Mouse (Mus musculus): Measurements from ENCODE around the gene 4930415O20Rik.

Gene 4930415O20Rik

DNA sequence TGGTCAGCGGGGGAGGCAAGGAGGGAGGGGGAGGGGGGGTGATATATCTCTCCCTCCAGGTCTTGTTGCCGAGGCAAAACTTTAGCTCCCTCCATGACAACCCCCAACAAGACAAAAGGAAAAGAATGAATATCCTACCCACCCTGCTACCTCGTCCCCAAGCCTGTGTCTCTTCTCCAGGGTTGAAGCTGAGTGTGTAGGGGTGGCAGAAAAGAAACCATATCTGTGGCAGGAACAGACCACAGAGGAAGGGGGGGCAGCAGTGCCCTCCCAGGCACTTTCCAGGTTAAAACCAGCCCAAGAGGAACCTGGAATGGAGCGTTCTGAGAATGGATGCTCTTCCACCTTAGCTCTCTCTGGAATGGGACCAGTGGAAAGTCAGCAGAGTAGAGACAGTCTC is 59.7 kb downstream of the 4930415O20Rik start, which contains the start of gene Cacnb3:
Cacnb3 (plus strand) TSS at position 301 of the 400 bp plus-strand sequence.
- no peak for DNase-seq (ENCODE audit: low spot score)

DNA sequence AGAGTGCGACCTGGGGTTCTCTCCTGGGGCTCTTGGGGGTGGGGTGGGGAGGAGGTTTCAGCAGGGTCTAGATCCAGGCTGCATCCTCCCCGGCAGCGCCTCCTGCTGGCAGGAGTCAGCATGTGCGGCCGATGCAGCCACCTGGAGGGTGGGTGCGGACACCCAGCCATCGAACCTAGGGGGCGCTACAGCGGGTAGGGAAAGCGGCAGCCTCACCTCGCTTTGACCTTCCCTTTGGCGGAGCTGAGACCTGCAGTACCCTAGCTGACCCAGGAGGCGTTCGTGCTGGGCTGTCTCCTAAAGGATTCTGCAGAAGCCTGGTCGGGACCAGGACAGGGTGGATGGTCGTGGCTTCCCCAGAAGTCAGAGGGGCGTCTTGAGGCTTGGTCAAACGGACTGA is 60.7 kb downstream of the 4930415O20Rik start:
- DNase-seq (ENCODE audit: low spot score) = peak; percentile 80

DNA sequence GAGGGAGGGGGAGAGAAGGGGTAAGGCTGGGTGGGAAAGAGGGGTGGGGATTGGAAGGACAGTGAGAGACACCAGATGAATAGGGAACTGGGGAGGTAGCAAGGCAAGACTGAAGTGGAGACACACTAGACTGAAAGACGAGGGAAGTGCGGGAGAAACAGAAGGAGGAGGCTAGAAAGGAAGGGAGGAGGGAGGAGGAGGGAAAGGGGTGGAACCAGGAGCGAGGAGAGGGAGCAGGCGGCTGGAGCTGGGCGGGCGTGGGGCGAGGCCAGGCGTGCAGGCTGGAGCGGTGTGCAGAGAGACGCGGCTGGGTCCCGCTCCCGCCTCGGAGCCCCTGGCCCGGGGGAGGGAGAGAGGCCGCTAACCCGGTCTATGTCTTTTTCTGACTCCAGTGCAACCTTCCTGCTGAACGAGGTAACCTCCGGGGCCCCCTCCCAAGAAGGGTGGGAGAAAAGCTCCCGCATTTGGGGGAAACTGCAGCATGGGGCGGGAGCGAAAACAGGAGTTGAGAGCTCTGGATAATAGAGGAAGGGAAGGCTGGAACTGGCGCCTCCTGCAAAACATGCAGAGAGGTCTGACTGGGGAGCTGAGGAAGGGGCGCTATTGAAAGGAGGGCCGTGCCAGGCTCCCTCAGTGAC is 61.4 kb downstream of the 4930415O20Rik start:
- DNase-seq (ENCODE audit: low spot score) = peak; percentile 83

DNA sequence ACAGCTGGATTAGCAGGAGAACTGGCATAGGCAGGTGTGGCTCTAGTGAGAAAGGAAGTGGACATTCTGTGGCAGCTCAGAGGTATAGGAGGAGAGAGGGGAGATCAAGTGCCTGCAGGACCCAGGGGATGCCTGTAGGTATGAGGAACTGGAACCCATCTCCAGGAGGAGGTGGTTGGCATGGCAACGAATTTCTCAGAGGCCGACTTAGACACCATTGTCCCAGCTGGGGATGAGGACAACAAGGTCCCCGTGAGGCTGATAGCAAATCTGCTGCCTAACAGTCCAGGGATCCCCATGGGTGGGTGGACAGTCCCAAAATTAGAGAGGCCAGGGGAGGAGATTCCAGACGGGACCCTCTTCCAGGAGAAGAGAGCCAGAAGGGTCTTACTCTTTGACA is 62.1 kb downstream of the 4930415O20Rik start:
- DNase-seq (ENCODE audit: low spot score) = no peak

DNA sequence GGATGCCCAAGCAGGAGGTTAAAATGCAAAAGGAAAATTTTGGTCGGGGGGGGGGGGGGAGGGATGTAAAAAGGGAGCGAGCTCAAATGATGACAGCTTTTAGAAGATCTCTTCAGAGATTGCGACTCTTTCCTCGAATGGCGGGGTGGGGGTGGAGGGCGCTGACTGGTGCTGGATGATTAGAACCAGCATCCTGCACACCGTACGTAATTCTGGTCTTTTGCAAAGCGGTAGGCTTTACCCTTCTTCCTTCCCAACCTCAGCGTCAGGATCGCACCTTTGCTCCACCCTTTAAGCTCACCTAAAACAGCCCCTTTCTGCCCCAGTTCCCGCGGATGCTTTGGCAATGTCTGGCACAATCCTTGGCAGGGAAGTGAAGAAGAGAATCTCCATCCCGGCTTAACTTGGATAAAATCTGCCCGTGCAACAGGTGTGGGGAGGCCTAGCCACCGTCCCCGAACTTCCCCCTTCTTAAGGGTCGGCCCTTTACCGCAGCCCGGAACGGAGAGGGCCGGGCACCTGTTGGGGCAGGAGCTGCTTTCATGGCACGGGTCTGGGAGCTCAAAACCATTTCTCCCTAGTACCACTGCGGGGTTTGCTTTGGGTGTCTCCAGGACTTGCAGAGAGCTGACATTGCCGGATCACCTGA is 63.1 kb downstream of the 4930415O20Rik start:
- no peak for DNase-seq (ENCODE audit: low spot score)

DNA sequence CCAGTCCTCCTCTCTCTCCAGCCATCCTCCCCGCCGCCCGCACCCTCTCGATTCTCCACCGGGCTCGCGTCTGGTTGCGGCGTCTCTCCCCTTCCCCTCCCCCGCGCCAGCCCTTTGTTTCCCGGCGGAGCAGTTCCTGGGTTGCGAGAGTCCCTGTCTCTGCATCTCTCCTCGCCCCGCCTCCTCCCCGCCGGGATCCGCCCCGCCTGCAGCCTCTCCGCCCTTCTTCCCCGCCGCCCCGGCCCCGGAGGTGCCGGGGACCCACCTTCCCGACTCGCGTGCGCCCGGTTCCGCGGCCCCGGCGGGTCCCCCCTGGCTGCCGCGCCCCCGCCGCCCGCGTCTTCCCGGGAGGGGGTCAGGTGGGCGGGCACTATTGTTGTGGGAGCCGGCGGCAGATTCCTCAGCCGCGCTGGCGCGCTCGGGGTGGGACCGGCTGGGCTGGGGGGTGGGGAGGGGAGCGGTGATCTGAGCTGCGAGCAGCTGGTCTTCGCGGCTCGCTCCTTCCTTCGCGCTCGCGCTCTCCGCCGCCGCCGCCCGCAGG is 63.8 kb downstream of the 4930415O20Rik start:
- DNase-seq (ENCODE audit: low spot score) = peak; percentile 87

DNA sequence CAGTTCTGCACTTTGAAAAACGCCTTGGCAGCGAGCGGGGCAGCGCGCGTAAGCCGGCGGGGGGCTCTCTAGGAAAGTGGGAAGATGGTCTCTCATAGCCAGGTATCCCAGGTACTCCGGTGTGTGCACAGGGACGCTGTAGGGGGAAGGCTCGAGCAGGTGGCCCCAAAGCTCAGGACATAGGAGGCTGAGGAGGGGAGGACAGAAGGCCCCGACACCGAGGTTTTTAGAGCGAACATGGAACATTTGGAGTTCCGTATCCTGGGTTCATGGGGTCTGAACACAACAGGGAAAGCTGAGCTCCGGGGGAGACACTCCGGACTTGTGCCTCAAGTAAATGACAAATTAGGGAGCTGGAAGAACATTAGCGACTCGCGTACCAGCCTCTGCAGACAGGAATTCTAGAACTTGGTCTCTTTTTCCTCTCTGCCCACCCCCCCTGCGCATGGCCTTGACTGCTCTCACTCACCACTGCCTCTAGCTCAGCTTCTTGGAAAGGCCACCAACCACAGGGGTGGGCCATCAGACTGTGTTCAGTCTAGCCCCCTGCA is 64.6 kb downstream of the 4930415O20Rik start:
- no peak for DNase-seq (ENCODE audit: low spot score)

DNA sequence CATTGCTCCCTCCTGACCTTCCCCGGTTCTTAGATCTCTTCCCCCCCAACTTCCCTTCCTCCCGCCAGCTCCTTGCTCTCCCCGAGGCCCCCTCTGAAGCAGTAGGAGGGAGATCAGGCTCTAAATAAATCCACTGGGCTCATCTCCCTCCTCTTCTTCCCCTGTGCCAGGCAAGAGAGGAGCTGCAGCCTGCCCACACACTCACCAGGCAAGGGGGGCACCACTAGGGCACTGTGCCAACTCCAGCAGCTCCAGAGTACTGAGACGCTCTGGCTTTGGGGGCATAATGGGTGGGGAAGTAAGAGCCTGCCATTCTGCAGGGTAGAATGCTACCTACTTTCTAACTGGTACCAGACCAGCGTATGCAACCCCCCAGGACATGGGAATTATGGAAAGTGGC is 65.7 kb downstream of the 4930415O20Rik start:
- DNase-seq (ENCODE audit: low spot score) = no peak

DNA sequence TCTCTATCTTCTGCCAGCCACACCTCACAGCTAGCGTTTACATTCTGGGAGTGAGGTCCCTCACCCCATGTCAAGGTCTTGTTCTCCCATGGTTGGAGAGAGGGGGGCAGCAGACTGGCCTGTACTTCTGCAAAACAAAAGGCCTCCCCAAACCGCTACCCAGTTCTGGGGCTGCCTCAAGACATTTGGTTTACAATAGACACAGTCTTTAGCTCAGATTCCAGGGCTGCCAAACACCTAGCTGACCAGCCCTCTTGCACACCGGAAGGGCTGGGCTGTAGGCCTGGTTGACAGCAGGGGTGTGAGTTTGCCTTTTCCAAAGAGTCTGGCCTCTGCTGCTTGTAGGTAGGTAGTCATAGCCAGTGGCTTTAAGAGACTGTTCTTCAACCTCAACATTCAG is 66.4 kb downstream of the 4930415O20Rik start:
- no peak for DNase-seq (ENCODE audit: low spot score)

All from urinary bladder, postnatal 14 days (tissue).